Mouse (Mus musculus): ENCODE results near the gene Prph2. TPM values are rescaled to one million over a fixed set of nuclear protein-coding genes. Genes with fewer than 3 reads are reported as not detected.

Gene Prph2
- polyA plus RNA-seq, 1 experiment: not detected

DNA sequence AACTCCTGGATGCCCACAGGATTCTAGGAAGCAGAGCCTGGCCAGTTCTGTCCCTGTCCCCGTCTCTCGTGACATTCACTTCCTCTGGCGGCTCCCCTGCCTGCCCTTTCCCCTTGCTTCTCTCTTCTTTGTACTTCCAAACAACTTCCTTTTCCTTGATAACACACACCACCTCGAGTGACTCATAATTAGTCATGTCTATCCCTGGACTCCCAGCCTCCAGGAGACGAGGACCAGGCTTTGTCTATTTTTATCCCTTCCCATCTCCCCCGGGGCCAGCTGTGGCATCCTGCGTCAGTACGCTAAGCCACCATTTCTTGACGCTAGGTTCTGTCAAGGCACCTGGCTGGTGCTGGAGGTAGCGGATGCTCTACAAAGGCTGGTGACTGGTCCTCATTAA, 36.1 kb upstream of the Prph2 start:
- no peaks in the 10 kb centered on the region for H3K9me3 ChIP-seq (replicated peaks; ENCODE audit: control insufficient read depth, insufficient read depth, low read length, poor library complexity, severe bottlenecking)
- TF ChIP-seq POLR2A (IDR thresholded peaks at IDR 0.05; ENCODE audit: insufficient read depth, low read length) (no peak), EP300 (IDR thresholded peaks at IDR 0.05; ENCODE audit: insufficient read depth, low read depth, low read length) (no peak), CTCF (IDR thresholded peaks at IDR 0.05; ENCODE audit: low read depth, low read length) (no peak)
- no peak overlapping the region for H3K9ac ChIP-seq (ENCODE audit: low read depth, poor library complexity, severe bottlenecking)
- H3K36me3 ChIP-seq (ENCODE audit: control insufficient read depth, insufficient read depth, low read length, poor library complexity, severe bottlenecking): no peaks in the 10 kb centered on the region
- peaks cover 4% of the 10 kb centered on the region for H3K4me1 ChIP-seq (ENCODE audit: control insufficient read depth, insufficient read depth, low read length)
- no peak overlapping the region for H3K4me3 ChIP-seq (ENCODE audit: low read depth, low read length)
- H3K27ac ChIP-seq (ENCODE audit: insufficient read depth, low read length): no peak overlapping the region
- no peaks in the 10 kb centered on the region for H3K27me3 ChIP-seq (ENCODE audit: control insufficient read depth, insufficient read depth, low read length, poor library complexity, severe bottlenecking)

DNA sequence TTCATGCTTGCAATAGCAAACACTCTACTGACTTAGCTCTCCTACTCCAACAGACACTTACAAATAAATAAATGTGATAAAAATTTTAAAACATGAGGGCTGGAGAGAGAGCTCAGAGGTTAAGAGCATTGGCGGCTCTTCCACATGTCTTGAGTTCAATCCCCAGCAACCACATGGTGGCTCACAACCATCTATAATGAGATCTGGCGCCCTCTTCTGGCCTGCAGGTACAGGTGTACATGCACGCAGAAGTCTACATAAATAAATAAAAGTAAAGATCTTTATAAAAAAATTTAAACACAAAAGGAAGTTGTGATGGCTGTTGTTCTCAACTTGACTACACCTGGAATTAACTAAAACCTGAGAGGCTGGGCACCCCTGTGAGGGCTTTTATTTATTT, 34.6 kb upstream of the Prph2 start:
- H3K27me3 ChIP-seq (ENCODE audit: control insufficient read depth, insufficient read depth, low read length, poor library complexity, severe bottlenecking): no peaks in the 10 kb centered on the region
- no peak overlapping the region for H3K27ac ChIP-seq (ENCODE audit: insufficient read depth, low read length)
- no peaks in the 10 kb centered on the region for H3K9me3 ChIP-seq (replicated peaks; ENCODE audit: control insufficient read depth, insufficient read depth, low read length, poor library complexity, severe bottlenecking)
- no peak overlapping the region for H3K4me3 ChIP-seq (ENCODE audit: low read depth, low read length)
- peaks cover 2% of the 10 kb centered on the region for H3K4me1 ChIP-seq (ENCODE audit: control insufficient read depth, insufficient read depth, low read length)
- H3K9ac ChIP-seq (ENCODE audit: low read depth, poor library complexity, severe bottlenecking): no peak overlapping the region
- no peaks in the 10 kb centered on the region for H3K36me3 ChIP-seq (ENCODE audit: control insufficient read depth, insufficient read depth, low read length, poor library complexity, severe bottlenecking)
- TF ChIP-seq EP300 (IDR thresholded peaks at IDR 0.05; ENCODE audit: insufficient read depth, low read depth, low read length) (no peak), POLR2A (IDR thresholded peaks at IDR 0.05; ENCODE audit: insufficient read depth, low read length) (no peak), CTCF (IDR thresholded peaks at IDR 0.05; ENCODE audit: low read depth, low read length) (peak; percentile 62)

DNA sequence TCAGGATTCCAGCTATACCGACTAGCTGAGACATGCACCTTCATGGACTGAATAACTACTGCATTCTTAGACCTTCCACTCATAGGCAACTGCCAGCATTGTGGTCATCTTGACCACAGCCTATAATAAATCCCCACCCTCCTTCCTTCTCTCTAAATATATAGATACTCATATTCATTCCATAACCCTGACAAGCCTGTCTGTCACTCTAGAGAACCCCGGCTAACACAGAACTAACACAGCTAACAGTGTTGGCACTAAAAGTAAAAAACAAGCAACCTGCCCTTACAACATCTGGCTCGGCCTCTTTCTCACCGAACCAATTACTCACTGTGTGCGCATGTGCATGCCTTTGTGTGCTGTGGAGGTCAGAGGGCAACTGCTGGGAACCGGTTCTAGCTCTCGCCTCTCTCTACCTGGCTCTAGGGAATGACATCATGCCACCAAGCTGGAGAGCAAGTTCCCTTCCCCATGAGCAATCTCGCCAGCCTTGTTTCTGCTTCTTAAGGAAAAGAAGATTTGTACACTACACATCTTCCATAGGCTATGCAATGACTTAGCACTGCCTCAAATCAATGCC, 33.8 kb upstream of the Prph2 start:
- no peak for TF ChIP-seq CTCF (IDR thresholded peaks at IDR 0.05; ENCODE audit: low read depth, low read length)
- no peak for TF ChIP-seq EP300 (IDR thresholded peaks at IDR 0.05; ENCODE audit: insufficient read depth, low read depth, low read length)
- TF ChIP-seq POLR2A (IDR thresholded peaks at IDR 0.05; ENCODE audit: insufficient read depth, low read length): no peak
- Histone ChIP-seq H3K4me1 (ENCODE audit: control insufficient read depth, insufficient read depth, low read length) (peaks cover 2% of the 10 kb centered on the region), H3K36me3 (ENCODE audit: control insufficient read depth, insufficient read depth, low read length, poor library complexity, severe bottlenecking) (no peaks in the 10 kb centered on the region), H3K9ac (ENCODE audit: low read depth, poor library complexity, severe bottlenecking) (no peak overlapping the region), H3K9me3 (replicated peaks; ENCODE audit: control insufficient read depth, insufficient read depth, low read length, poor library complexity, severe bottlenecking) (no peaks in the 10 kb centered on the region), H3K27ac (ENCODE audit: insufficient read depth, low read length) (peak overlapping the region; percentile 48; the same call in 1 of the 2 replicates), H3K4me3 (ENCODE audit: low read depth, low read length) (no peak overlapping the region), H3K27me3 (ENCODE audit: control insufficient read depth, insufficient read depth, low read length, poor library complexity, severe bottlenecking) (no peaks in the 10 kb centered on the region)

DNA sequence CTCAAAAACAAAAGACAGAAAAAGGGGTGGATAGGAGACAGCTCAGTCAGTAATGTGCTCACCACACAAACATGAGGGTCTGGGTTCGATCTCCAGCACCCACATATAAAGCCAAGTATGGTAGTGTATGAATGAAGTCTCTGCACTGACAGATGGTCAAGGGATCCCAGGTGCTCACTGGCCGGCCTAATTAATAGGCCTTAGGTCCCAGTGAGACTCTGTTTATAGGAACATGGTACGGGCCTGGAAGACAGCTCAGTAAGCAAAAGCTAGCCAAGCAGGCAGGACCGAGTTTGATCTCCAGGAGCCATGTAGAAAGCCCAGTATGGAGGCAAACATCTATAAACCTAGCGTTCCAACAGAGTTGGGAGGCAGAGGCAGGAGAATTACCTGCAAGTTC, 33.2 kb upstream of the Prph2 start:
- Histone ChIP-seq H3K9me3 (replicated peaks; ENCODE audit: control insufficient read depth, insufficient read depth, low read length, poor library complexity, severe bottlenecking) (no peaks in the 10 kb centered on the region), H3K27ac (ENCODE audit: insufficient read depth, low read length) (no peak overlapping the region), H3K36me3 (ENCODE audit: control insufficient read depth, insufficient read depth, low read length, poor library complexity, severe bottlenecking) (no peaks in the 10 kb centered on the region), H3K9ac (ENCODE audit: low read depth, poor library complexity, severe bottlenecking) (no peak overlapping the region), H3K4me3 (ENCODE audit: low read depth, low read length) (no peak overlapping the region), H3K4me1 (ENCODE audit: control insufficient read depth, insufficient read depth, low read length) (peaks cover 2% of the 10 kb centered on the region), H3K27me3 (ENCODE audit: control insufficient read depth, insufficient read depth, low read length, poor library complexity, severe bottlenecking) (no peaks in the 10 kb centered on the region)
- no peak for TF ChIP-seq EP300 (IDR thresholded peaks at IDR 0.05; ENCODE audit: insufficient read depth, low read depth, low read length)
- TF ChIP-seq CTCF (IDR thresholded peaks at IDR 0.05; ENCODE audit: low read depth, low read length): no peak
- no peak for TF ChIP-seq POLR2A (IDR thresholded peaks at IDR 0.05; ENCODE audit: insufficient read depth, low read length)

DNA sequence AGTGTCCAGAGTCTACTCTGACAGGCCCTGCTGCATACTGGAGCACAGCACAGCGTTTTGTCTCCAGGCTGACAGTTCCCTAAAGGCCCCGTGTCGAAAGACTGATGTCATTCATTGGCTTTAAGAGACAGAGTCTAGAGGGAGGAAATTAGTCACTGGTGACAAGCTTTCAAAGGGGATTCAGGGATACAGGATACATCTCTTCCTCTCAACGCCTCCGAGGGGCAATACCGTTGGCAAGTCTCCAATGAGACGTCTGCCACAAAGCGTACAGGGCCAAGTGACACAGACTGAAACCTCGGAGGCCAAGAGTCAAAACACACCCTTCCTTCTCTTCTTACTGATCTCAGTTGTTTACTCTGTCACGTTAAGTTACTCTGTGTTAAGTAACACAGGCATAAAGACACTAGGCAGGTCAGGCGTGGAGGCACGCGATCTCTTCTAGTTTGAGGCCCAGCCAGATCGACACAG, 30.4 kb upstream of the Prph2 start:
- Histone ChIP-seq H3K27me3 (ENCODE audit: control insufficient read depth, insufficient read depth, low read length, poor library complexity, severe bottlenecking) (no peaks in the 10 kb centered on the region), H3K4me3 (ENCODE audit: low read depth, low read length) (no peak overlapping the region), H3K27ac (ENCODE audit: insufficient read depth, low read length) (no peak overlapping the region), H3K36me3 (ENCODE audit: control insufficient read depth, insufficient read depth, low read length, poor library complexity, severe bottlenecking) (no peaks in the 10 kb centered on the region), H3K9ac (ENCODE audit: low read depth, poor library complexity, severe bottlenecking) (no peak overlapping the region), H3K4me1 (ENCODE audit: control insufficient read depth, insufficient read depth, low read length) (peaks cover 4% of the 10 kb centered on the region), H3K9me3 (replicated peaks; ENCODE audit: control insufficient read depth, insufficient read depth, low read length, poor library complexity, severe bottlenecking) (no peaks in the 10 kb centered on the region)
- TF ChIP-seq CTCF (IDR thresholded peaks at IDR 0.05; ENCODE audit: low read depth, low read length) (no peak), POLR2A (IDR thresholded peaks at IDR 0.05; ENCODE audit: insufficient read depth, low read length) (no peak), EP300 (IDR thresholded peaks at IDR 0.05; ENCODE audit: insufficient read depth, low read depth, low read length) (no peak)

DNA sequence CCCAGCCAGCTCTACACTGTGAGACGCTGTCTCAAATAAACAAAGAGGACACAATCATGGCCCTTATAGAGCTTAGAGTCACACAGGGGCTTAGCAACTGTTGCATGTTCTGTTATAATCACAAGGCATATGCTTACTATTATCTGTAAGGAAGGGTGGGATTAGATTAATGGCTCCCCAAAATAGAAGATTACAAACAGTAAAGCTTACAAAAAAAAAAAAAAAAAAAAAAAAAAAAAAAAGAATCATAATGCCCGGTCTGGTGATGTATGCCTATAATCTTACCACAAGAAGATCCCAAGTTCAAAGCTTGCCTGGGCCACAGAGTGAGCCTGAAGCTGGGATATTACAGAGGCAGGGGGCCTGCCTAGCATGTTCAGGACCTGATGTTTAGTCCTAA, 29.9 kb upstream of the Prph2 start:
- TF ChIP-seq CTCF (IDR thresholded peaks at IDR 0.05; ENCODE audit: low read depth, low read length) (no peak), POLR2A (IDR thresholded peaks at IDR 0.05; ENCODE audit: insufficient read depth, low read length) (no peak), EP300 (IDR thresholded peaks at IDR 0.05; ENCODE audit: insufficient read depth, low read depth, low read length) (no peak)
- no peak overlapping the region for H3K4me3 ChIP-seq (ENCODE audit: low read depth, low read length)
- no peaks in the 10 kb centered on the region for H3K27me3 ChIP-seq (ENCODE audit: control insufficient read depth, insufficient read depth, low read length, poor library complexity, severe bottlenecking)
- H3K36me3 ChIP-seq (ENCODE audit: control insufficient read depth, insufficient read depth, low read length, poor library complexity, severe bottlenecking): no peaks in the 10 kb centered on the region
- no peak overlapping the region for H3K9ac ChIP-seq (ENCODE audit: low read depth, poor library complexity, severe bottlenecking)
- H3K27ac ChIP-seq (ENCODE audit: insufficient read depth, low read length): no peak overlapping the region
- H3K4me1 ChIP-seq (ENCODE audit: control insufficient read depth, insufficient read depth, low read length): peaks cover 4% of the 10 kb centered on the region
- no peaks in the 10 kb centered on the region for H3K9me3 ChIP-seq (replicated peaks; ENCODE audit: control insufficient read depth, insufficient read depth, low read length, poor library complexity, severe bottlenecking)
